Mouse (Mus musculus) left cerebral cortex, adult 11 months (tissue): ENCODE results near the gene Acad12.

Source experiments
- DNase-seq: peaks from one replicate; pipeline ENCODE4 v3.0.0; 2022; ENCODE audit warnings: low spot score

The Acad12 gene

DNA sequence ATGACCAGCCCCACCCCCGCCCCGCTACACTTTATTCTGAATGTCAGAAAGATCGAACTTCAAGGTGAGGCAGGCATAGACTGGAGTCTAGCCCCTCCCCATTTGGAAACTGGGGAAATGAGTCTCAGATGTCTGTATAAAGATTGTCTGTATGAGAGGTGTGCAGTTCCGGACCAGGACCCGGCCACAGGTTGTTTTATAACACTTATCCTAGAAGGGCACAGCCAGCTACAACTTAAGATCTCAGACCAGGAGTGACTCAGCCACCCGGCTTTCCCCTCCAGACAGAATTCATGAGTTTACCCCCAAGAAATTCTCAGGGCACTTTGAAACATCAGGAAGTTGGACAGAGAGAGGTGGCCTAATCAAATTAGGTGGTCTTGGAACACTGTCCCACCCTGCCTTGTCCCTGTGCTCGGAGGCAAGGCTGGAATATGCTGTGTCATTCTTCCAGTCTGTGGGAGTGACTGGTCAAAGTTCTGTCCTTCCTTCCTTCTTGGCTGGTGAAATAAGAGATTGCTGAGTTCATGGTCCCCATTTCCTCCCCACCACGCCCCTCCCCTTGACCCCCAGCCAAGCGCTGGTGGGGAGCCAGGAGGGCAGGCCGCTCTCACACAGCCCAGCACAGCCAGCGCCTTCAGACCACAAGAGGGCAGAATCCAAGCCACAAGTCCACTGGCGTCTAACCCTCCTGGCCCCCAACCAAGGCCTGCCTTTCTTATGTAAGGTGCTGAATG, 34.8 kb downstream of the Acad12 start:
- peak; percentile 55 for DNase-seq

DNA sequence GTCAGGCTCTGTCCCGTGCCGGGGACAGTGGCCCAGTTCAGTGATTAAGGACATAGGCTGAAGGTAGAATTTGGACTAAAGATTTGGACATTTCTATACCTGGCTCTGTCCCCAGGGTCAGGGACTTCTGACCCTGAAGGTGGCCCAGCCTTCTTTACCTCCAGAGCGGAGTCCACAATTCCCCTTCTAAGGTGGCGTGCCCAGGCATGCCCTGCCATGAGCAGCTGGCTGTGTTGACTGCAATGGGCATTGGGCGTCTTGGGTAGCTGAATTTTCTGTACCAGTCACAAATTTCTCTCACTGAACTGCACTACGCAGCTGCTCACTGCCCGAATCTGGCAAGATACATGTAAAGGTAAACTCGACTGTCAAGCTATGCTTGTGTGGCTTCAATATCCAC, 36.8 kb downstream of the Acad12 start:
- DNase-seq, result no peak

DNA sequence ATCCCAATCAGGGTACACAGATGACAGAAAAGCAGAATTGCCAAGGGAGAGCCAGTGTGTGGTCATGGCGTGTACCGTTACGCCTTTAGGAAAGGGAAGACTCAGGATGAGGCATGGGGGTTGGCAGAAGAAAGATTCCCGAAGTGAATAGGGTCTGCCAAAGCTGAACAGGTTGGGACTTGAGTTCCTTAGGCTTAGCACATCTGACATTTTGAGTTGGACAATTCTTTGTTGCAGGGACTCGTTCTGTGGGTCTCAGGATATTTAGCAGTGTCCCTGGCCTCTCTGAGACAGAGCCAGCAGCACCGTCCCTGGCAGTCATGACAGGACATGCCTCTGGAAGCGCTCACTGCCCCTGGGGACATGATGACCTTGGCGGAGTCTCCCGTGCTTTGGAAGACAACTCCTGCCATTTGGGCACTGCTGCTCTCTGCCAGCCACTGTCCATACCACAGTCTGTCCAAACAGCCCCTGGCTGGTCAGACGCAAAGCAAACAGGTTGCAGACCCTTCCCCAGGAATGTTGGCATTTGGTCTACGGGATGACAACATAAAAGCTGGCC, 41.7 kb downstream of the Acad12 start:
- no peak for DNase-seq

DNA sequence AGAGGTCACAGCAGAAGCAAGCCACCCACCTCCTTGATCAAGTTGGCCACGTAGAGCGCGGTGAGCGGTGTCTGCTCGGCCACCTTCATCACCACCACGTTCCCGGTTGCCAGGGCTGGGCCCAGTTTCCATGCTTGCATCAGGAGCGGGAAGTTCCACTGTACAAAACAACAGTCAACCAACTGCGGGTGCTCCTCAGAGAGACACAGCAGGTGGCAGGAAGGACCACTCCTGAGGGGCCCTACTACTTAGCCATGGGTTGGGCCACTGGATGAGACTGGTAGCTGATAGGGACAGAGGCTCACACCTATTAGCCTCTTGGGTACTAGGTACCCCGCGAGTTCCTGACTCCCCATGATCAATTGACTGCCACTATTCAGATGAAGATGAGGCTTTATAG, 42.9 kb downstream of the Acad12 start:
- no peak for DNase-seq

DNA sequence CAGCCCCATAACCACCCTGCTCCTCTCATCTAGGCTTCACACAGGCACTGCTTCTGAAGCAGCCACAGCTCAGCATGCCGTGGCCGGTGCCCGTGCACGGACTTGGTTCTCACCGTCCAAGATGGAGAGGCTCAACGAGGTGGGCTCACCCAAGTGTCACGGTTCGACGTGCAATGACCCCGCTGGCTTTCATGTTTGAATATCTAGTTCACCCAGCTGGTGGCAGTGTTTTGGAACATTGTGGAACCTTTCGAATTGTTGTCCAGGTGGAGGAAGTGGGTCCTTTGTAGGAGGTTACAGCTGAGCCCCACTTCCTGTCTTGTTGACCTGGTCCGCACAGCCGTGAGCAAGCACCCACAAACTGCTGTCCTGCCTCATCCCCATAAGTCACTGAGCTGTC, 44.6 kb downstream of the Acad12 start:
- DNase-seq, result no peak

DNA sequence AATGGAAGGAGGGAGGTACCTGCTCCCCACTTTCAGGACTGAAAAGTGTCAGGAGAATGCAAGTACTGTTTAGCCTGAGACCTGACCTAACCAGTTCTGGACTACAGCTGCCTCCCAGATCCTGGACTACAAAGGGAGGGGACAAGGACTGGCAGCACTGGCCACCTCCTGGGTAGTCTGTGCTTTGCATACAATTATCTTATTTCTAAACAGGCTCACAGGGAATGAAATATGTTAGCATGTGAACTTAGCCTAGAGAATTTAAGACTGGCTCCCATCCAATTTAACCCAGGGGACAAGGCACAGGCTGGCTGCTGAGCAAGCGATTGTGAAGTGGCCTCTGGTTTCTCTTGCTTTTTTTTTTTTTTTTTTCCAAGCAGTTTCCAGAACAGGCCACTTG, 48.0 kb downstream of the Acad12 start:
- no peak for DNase-seq

DNA sequence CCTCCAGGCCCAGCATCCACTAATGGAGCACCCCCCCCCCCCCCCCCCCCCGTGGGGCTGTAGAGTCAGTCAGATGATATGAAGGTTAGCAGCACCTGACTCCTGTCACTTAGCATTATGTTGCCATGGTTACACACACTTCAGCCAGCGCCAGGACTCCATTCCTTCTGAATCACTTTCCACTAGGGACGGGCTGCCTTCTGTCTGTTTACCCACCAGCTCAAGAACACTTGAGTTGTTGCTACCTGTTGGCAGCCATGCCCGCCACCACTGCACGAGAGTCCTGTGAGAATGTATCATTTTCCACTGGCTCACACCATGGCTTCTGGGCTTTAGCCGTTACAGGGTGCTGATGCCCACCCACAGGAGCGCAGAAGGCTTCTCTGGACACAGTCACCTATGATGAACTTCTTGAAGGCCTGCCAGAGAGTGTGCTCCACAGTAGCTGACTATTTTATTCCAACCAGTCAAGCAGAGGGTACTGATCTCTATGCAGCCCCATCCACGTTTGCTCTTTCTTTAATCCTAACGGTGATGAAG, 48.8 kb downstream of the Acad12 start:
- DNase-seq, result no peak

DNA sequence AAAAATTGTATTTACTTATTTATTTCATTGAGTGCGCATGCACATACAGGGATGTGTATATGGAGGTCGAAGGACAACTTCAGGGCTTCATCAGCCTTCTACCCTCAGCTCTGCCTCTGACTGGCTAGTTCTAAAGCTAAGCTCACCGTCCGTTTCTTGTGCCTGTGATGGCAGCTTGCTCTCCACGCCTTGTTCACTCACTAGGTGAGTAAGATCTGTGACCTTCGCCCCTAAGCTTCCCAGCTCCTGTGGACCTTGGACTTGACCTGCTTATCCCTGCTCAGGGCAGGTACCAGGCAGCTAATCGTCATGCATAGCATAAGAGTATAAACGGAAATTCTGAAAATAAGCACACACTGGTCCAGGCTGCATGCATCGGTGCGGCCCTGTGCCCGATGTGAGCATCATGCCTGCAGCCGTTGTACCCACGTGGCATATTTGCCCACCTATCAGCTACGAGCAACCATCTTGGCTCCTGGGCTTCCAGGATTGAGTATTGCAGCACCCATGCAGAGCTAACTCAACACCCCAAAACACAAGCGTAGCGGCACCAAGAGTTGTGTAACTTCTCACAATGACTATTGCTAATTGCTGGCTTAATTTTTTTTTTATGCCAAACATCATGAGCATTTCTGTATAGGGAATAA, 52.6 kb downstream of the Acad12 start:
- no peak for DNase-seq

DNA sequence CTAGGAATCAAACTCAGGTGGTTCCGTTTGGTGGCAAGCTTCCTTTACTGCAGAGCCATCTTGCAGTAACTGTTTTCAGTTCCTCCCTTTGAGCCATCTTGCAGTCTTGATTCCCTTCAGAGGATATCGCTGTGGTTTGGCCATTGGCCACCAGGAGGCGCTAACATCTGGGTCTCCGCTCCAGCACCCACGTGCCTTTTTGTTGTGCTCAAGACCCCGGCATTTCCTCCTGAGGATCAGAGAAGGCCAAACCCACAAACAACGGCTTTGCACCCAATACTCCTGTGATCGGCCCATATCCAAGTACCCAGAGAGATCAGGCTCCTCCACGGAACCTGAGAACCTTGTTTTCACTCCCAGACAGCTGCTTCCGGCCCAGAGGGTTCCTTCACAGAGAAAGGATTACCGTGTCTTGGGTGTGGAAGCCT, 54.3 kb downstream of the Acad12 start:
- peak; percentile 69 for DNase-seq

DNA sequence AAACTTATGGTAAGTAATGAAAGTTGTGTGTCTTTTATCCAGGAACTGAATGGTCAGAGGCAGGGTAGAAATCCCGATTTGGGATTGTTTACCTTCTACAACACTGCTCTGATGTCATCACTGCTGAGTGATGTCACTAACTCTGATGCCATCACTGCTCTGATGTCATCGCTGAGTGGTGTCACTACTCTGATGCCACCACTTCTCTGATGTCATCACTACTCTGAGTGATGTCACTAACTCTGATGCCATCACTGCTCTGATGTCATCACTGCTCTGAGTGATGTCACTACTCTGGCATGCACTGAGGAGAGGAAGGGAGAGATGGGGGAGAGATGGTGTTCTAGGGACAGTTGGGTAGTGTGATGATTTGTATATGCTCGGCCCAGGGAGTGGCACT, 56.3 kb downstream of the Acad12 start:
- no peak for DNase-seq

DNA sequence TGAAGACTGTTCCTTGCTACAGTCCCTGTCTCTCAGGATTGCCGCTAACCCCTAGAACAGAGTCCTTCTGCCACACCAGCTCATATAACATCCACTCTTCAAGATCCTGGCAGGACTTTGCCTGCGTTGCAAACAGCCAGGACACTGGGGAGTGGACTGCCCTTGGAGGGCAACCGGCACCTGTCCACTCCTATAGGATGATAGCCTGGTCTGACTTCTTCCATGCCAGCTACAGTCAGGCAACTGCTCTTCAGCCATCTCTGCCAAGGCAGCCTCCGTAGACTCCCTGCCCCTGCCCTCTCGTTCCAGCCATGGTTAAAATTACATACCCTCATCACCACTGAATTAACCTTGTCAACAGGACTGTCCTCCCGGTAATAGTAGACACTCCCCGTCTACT, 69.5 kb downstream of the Acad12 start:
- DNase-seq, result no peak

DNA sequence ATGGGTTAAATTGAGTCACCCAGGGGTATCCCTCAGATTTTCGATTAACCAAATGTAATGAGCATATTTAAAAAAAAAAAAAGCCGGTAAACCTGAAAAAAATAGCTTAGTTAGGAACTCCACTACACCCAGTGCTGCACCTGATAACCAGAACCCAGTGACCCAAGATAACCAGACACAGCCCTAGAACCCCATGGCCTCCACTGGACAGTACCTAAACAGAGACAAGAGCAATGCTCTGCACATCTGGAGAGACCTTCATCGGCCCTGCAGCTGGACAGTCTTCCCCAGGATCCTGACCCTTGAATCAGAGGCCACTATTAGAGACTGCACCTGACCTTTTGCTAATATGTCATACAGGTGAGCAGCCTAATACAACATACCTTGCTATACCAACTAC, 71.7 kb downstream of the Acad12 start:
- no peak for DNase-seq
